ENCODE assay signal across 10 mouse cellular contexts in the genomic region with DNA sequence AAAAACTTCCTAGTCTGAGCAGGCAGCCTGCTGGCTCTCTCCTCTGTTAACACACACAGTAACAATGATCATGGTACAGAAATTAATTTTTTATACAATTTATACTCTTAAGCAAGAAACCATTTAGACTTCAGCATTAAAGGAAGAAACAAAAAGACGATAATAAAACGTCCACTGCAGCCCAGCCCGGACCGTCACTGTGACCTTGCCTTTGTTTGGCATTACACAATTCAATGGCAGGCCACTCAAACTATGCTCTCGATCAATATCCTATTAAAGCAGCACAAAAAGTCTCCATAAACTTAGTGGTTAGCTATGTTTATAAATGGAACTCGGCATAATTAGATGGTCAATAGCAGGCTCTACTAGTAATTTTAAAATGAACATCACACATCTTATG.
DNase-seq lines count a peak whose midpoint lies in the region; ATAC-seq lines count a peak whose summit lies in the region.
"Had no signal": no experiment of that assay in that cellular context is flagged by ENCODE, and none has a peak within 500 bp of the region (broad histone marks: within the 10 kb centered on the region; RNA-seq: fewer than 3 reads in every experiment).

No protein-coding gene starts in this region.

- 81% methylated on average over 6 of the region's 6 CpGs for WGBS in heart, embryonic 15.5 days
- WGBS in forebrain, embryonic 13.5 days = 43% methylated on average over 6 of the region's 6 CpGs
- WGBS in limb, embryonic 15.5 days = 87% methylated on average over 6 of the region's 6 CpGs

- no peak overlapping the region for H3K4me2 ChIP-seq in heart, embryonic 15.5 days
- H3K4me2 ChIP-seq in forebrain, embryonic 13.5 days = no peak overlapping the region
- H3K4me2 ChIP-seq in limb, embryonic 15.5 days = no peak overlapping the region

- no peak for DNase-seq in heart, postnatal 10 days
- DNase-seq in left cerebral cortex, adult 9 months (ENCODE audit: low spot score in 2 of 2) = no peak
- no peak for DNase-seq in frontal cortex, postnatal 10 days (ENCODE audit: low spot score in 2 of 2)
- DNase-seq in right cerebral cortex, postnatal 4 days = no peak
- DNase-seq: thymus, postnatal 25 days had no signal

- peak overlapping the region; percentile 89 for H3K27ac ChIP-seq in heart, embryonic 15.5 days
- peak overlapping the region; percentile 59; the same call in 1 of the 2 replicates for H3K27ac ChIP-seq in brown adipose tissue, adult 24 weeks (replicated peaks; ENCODE audit: low read depth, low read length)
- H3K27ac ChIP-seq in forebrain, embryonic 13.5 days = peak overlapping the region; percentile 89
- H3K27ac ChIP-seq in limb, embryonic 15.5 days = peak overlapping the region; percentile 89

- ATAC-seq in heart, embryonic 15.5 days (replicated peaks; ENCODE audit: insufficient number of reproducible peaks, insufficient read depth, low FRiP score, low read depth) = no peak
- ATAC-seq in forebrain, embryonic 13.5 days = no peak
- ATAC-seq in limb, embryonic 15.5 days (ENCODE audit: insufficient number of reproducible peaks, low FRiP score, low TSS enrichment, low read depth) = no peak
- ATAC-seq: CD4-positive, CD25-positive, alpha-beta regulatory T cell, adult 4 months had no signal

- H3K4me3 ChIP-seq in heart, embryonic 15.5 days = no peak overlapping the region
- H3K4me3 ChIP-seq in brown adipose tissue, adult 24 weeks (ENCODE audit: insufficient read depth, low read depth, low read length) = no peak overlapping the region
- no peak overlapping the region for H3K4me3 ChIP-seq in forebrain, embryonic 13.5 days
- no peak overlapping the region for H3K4me3 ChIP-seq in limb, embryonic 15.5 days

- H3K9me3 ChIP-seq in heart, embryonic 15.5 days (replicated peaks) = no peaks in the 10 kb centered on the region
- no peaks in the 10 kb centered on the region for H3K9me3 ChIP-seq in forebrain, embryonic 13.5 days (replicated peaks)
- H3K9me3 ChIP-seq in limb, embryonic 15.5 days = no peaks in the 10 kb centered on the region

- H3K36me3 ChIP-seq in heart, embryonic 15.5 days = 0 out of 2 replicates have a peak, but pooled peaks cover 5% of the 10 kb centered on the region
- H3K36me3 ChIP-seq in forebrain, embryonic 13.5 days (ENCODE audit: poor library complexity, severe bottlenecking) = peaks cover 16% of the 10 kb centered on the region
- H3K36me3 ChIP-seq in limb, embryonic 15.5 days = peaks cover 6% of the 10 kb centered on the region; the same call in 1 of the 2 replicates

- H3K27me3 ChIP-seq in heart, embryonic 15.5 days = no peaks in the 10 kb centered on the region
- H3K27me3 ChIP-seq in forebrain, embryonic 13.5 days = no peaks in the 10 kb centered on the region
- no peaks in the 10 kb centered on the region for H3K27me3 ChIP-seq in limb, embryonic 15.5 days

- H3K4me1 ChIP-seq in heart, embryonic 15.5 days (replicated peaks) = peaks cover 42% of the 10 kb centered on the region
- peaks cover 19% of the 10 kb centered on the region for H3K4me1 ChIP-seq in brown adipose tissue, adult 24 weeks (ENCODE audit: control insufficient read depth, insufficient read depth, insufficient read length, low read length)
- H3K4me1 ChIP-seq in forebrain, embryonic 13.5 days = peaks cover 64% of the 10 kb centered on the region
- peaks cover 36% of the 10 kb centered on the region for H3K4me1 ChIP-seq in limb, embryonic 15.5 days

- no peak overlapping the region for H3K9ac ChIP-seq in heart, embryonic 15.5 days
- no peak overlapping the region for H3K9ac ChIP-seq in forebrain, embryonic 13.5 days
- no peak overlapping the region for H3K9ac ChIP-seq in limb, embryonic 15.5 days

- intact Hi-C loops in heart, postnatal 10 days (cut with DNase I) = loop anchor here (5.0 kb wide), 2 partner anchors 83 to 317 kb away; no protein-coding TSS in a partner anchor
